Mouse (Mus musculus) CH12.LX (cell line): ENCODE results near the gene Fam168a. TPM values are rescaled to one million over a fixed set of nuclear protein-coding genes. Genes with fewer than 3 reads are reported as not detected.

Experiments
- DNase-seq: peaks from one replicate; pipeline ENCODE4 v3.0.0-alpha.2; 2013; ENCODE audit errors: extremely low read depth
- H3K27ac ChIP-seq: 2 replicates; pipeline ENCODE4 v1.5.1; 2012; ENCODE audit warnings: low read depth, mild to moderate bottlenecking, control low read depth, moderate library complexity; ENCODE audit not compliant: insufficient read depth
- H3K27me3 ChIP-seq: replicated peaks from 2 replicates; pipeline ENCODE3; 2012; ENCODE audit warnings: inconsistent platforms
- H3K36me3 ChIP-seq, 2 experiments: replicated peaks in 1 of 2; 2 replicates each; pipeline versions ENCODE3 to v1.6.1; 2012; ENCODE audit warnings: inconsistent platforms in 1 of 2, low read length in 1 of 2, mild to moderate bottlenecking in 1 of 2, mixed read lengths in 1 of 2, moderate library complexity in 1 of 2; ENCODE audit not compliant: control insufficient read depth in 1 of 2, insufficient read depth in 1 of 2
- H3K4me1 ChIP-seq, 2 experiments: 2 replicates each; pipeline ENCODE4 v1.6.1; 2012; ENCODE audit warnings: inconsistent platforms in 1 of 2, moderate library complexity in 1 of 2; ENCODE audit not compliant: insufficient read depth in 2 of 2, control insufficient read depth in 1 of 2
- H3K4me2 ChIP-seq: 2 replicates; pipeline ENCODE4 v1.6.1; 2012; ENCODE audit warnings: low read depth, mild to moderate bottlenecking, control low read depth; ENCODE audit not compliant: poor library complexity, insufficient read depth, severe bottlenecking
- H3K4me3 ChIP-seq, 3 experiments: fragments of 150-350 bp in 1 of 3; sonication (generic) in 1 of 3; replicated peaks in 1 of 3; 2 replicates each; pipeline versions ENCODE3 to v1.5.1; 2011 to 2012; ENCODE audit warnings: low read depth in 2 of 3, low read length in 2 of 3, mild to moderate bottlenecking in 2 of 3, moderate library complexity in 2 of 3, control low read depth in 1 of 3, improper control_type of control experiment in 1 of 3, inconsistent platforms in 1 of 3, mixed read lengths in 1 of 3; ENCODE audit not compliant: poor library complexity in 1 of 3
- H3K79me2 ChIP-seq: replicated peaks from 2 replicates; pipeline ENCODE4 v1.6.1; 2012; ENCODE audit warnings: mild to moderate bottlenecking, moderate library complexity; ENCODE audit not compliant: control insufficient read depth, poor library complexity, insufficient read depth, severe bottlenecking; ENCODE audit errors: extremely low read depth
- H3K9ac ChIP-seq: 2 replicates; pipeline ENCODE4 v1.6.1; 2012; ENCODE audit warnings: low read depth, mild to moderate bottlenecking, control low read depth, moderate library complexity; ENCODE audit not compliant: insufficient read depth
- H3K9me3 ChIP-seq: replicated peaks from 2 replicates; pipeline ENCODE3; 2012; ENCODE audit warnings: low read length, inconsistent platforms, mixed read lengths
- BHLHE40 ChIP-seq: IDR thresholded peaks from 2 replicates; pipeline ENCODE4 v1.6.1; 2011; ENCODE audit warnings: mild to moderate bottlenecking, low read depth, low read length, improper control_type of control experiment
- CHD2 ChIP-seq: IDR thresholded peaks from 2 replicates; pipeline ENCODE4 v1.6.1; 2011; ENCODE audit warnings: low read length, improper control_type of control experiment
- CTCF ChIP-seq, 2 experiments: IDR thresholded peaks in 1 of 2; conservative IDR thresholded peaks in 1 of 2; 2 replicates each; pipeline ENCODE4 v1.5.1; 2011 to 2012; ENCODE audit warnings: low read depth in 2 of 2, low read length in 2 of 2, improper control_type of control experiment in 1 of 2, inconsistent platforms in 1 of 2, mild to moderate bottlenecking in 1 of 2, moderate library complexity in 1 of 2
- E2F4 ChIP-seq: IDR thresholded peaks from 2 replicates; pipeline ENCODE4 v1.6.1; 2011; ENCODE audit warnings: low read depth, low read length, improper control_type of control experiment; ENCODE audit not compliant: insufficient replicate concordance
- ELF1 ChIP-seq: IDR thresholded peaks from 2 replicates; pipeline ENCODE4 v1.6.1; 2014; ENCODE audit warnings: low read depth, mild to moderate bottlenecking, inconsistent platforms, low read length, improper control_type of control experiment
- EP300 ChIP-seq: IDR thresholded peaks from 2 replicates; pipeline ENCODE4 v1.6.1; 2011; ENCODE audit warnings: low read length, improper control_type of control experiment
- ETS1 ChIP-seq: conservative IDR thresholded peaks from 2 replicates; pipeline ENCODE4 v1.6.1; 2012; ENCODE audit warnings: low read depth, mild to moderate bottlenecking, inconsistent platforms, low read length, improper control_type of control experiment, moderate library complexity
- JUN ChIP-seq: IDR thresholded peaks from 2 replicates; pipeline ENCODE4 v1.6.1; 2011; ENCODE audit warnings: low read depth, mild to moderate bottlenecking, low read length, improper control_type of control experiment, moderate library complexity; ENCODE audit not compliant: insufficient read depth
- JUND ChIP-seq: conservative IDR thresholded peaks from 2 replicates; pipeline ENCODE4 v1.6.1; 2011; ENCODE audit warnings: low read depth, low read length, improper control_type of control experiment
- KAT2A ChIP-seq: IDR thresholded peaks from 2 replicates; pipeline ENCODE4 v1.6.1; 2012; ENCODE audit warnings: low read length, improper control_type of control experiment, inconsistent platforms; ENCODE audit not compliant: insufficient replicate concordance
- MAZ ChIP-seq: IDR thresholded peaks from 2 replicates; pipeline ENCODE4 v1.6.1; 2012; ENCODE audit warnings: low read depth, mild to moderate bottlenecking, inconsistent platforms, low read length, improper control_type of control experiment, moderate library complexity
- MXI1 ChIP-seq: IDR thresholded peaks from 2 replicates; pipeline ENCODE4 v1.6.1; 2011; ENCODE audit warnings: mild to moderate bottlenecking, low read depth, low read length, improper control_type of control experiment
- NRF1 ChIP-seq: IDR thresholded peaks from 2 replicates; pipeline ENCODE4 v1.6.1; 2014; ENCODE audit warnings: low read depth, mild to moderate bottlenecking, inconsistent platforms, low read length, improper control_type of control experiment, moderate library complexity
- PAX5 ChIP-seq: IDR thresholded peaks from 2 replicates; pipeline ENCODE4 v1.6.1; 2012; ENCODE audit warnings: low read length, inconsistent platforms, mixed read lengths
- POLR2AphosphoS2 ChIP-seq: IDR thresholded peaks from 2 replicates; pipeline ENCODE4 v1.6.1; 2011; ENCODE audit warnings: low read depth, low read length, improper control_type of control experiment
- RAD21 ChIP-seq: IDR thresholded peaks from 2 replicates; pipeline ENCODE4 v1.6.1; 2011; ENCODE audit warnings: low read depth, mild to moderate bottlenecking, low read length, improper control_type of control experiment, moderate library complexity
- SIN3A ChIP-seq: IDR thresholded peaks from 2 replicates; pipeline ENCODE4 v1.6.1; 2012; ENCODE audit warnings: low read length, improper control_type of control experiment, inconsistent platforms
- SMC3 ChIP-seq: IDR thresholded peaks from 2 replicates; pipeline ENCODE4 v1.6.1; 2011; ENCODE audit warnings: low read depth, low read length, improper control_type of control experiment
- TBP ChIP-seq: conservative IDR thresholded peaks from 2 replicates; pipeline ENCODE4 v1.6.1; 2011; ENCODE audit warnings: low read depth, low read length, improper control_type of control experiment
- TCF12 ChIP-seq: IDR thresholded peaks from 2 replicates; pipeline ENCODE4 v1.6.1; 2014; ENCODE audit warnings: low read depth, mild to moderate bottlenecking, inconsistent platforms, low read length, improper control_type of control experiment
- UBTF ChIP-seq: IDR thresholded peaks from 2 replicates; pipeline ENCODE4 v1.6.1; 2012; ENCODE audit warnings: low read depth, mild to moderate bottlenecking, inconsistent platforms, low read length, improper control_type of control experiment, moderate library complexity
- USF1 ChIP-seq: IDR thresholded peaks from 2 replicates; pipeline ENCODE4 v1.6.1; 2014; ENCODE audit warnings: low read depth, mild to moderate bottlenecking, inconsistent platforms, low read length, improper control_type of control experiment
- USF2 ChIP-seq: conservative IDR thresholded peaks from 2 replicates; pipeline ENCODE4 v1.6.1; 2011; ENCODE audit warnings: low read depth, low read length, improper control_type of control experiment
- ZC3H11A ChIP-seq: IDR thresholded peaks from 2 replicates; pipeline ENCODE4 v1.6.1; 2012; ENCODE audit warnings: low read depth, mild to moderate bottlenecking, inconsistent platforms, low read length, improper control_type of control experiment
- ZKSCAN1 ChIP-seq: IDR thresholded peaks from 2 replicates; pipeline ENCODE4 v1.6.1; 2012; ENCODE audit warnings: low read depth, inconsistent platforms, low read length, improper control_type of control experiment, borderline replicate concordance
- ZMIZ1 ChIP-seq: IDR thresholded peaks from 2 replicates; pipeline ENCODE4 v1.6.1; 2012; ENCODE audit warnings: low read depth, mild to moderate bottlenecking, inconsistent platforms, low read length, improper control_type of control experiment
- ZNF384 ChIP-seq: IDR thresholded peaks from 2 replicates; pipeline ENCODE4 v1.6.1; 2012; ENCODE audit warnings: low read depth, low read length, improper control_type of control experiment, inconsistent platforms
- dilution Hi-C: fragments of 300-500 bp; cut with MboI; formaldehyde crosslinking; loops from 2 replicates; pipeline ENCODE4 v1.14.3; 2020; ENCODE audit warnings: low sequenced_read_pairs; ENCODE audit not compliant: extremely low pct_unique_long_range_greater_than_20kb, extremely low pct_ligation_motif_present
- in situ Hi-C: fragments of 300-500 bp; cut with MboI; formaldehyde crosslinking; loops from 3 replicates; pipeline ENCODE4 v1.14.3; 2019; ENCODE audit warnings: low sequenced_read_pairs, low pct_ligation_motif_present, low pct_unique_long_range_greater_than_20kb, mixed read lengths
- polyA plus RNA-seq: library from polyadenylated mRNA; unstranded; fragments of >175 nt; gene quantifications from 2 replicates; pipeline ENCODE4 v1.2.1, GENCODE M21; 2012; ENCODE audit warnings: low read depth; ENCODE audit not compliant: insufficient read length
- total RNA-seq, 2 experiments: library from RNA; depleted of rRNA; stranded (reverse); fragments of 300-350 nt in 1 of 2; fragments of >200 nt in 1 of 2; gene quantifications; 2 replicates each; pipeline ENCODE4 v1.2.3; 2012 to 2014

The Fam168a gene
- total and polyA plus RNA-seq, 3 experiments: 4.0 to 15.0 (median 4.9) TPM

DNA sequence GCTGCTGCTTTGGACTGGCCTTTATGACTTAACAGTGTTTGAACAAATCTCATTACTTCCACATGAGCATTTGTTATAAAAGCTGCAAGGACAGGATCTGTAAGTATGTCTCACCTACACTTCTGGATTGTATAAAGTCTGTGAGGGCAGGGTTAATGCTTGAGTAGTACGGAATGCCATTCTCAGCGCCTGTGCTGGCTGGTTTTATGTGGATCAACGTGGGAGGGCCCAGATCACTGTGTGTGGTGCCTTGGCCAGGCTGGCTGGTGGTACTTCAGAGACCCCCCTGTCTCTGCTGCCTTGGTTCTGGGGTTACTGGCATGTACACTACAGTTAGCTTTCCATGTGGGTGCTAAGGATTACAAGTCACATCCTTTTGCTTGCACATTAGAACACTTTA, 61.1 kb downstream of the Fam168a start:
- Histone ChIP-seq H3K9me3 (no peaks in the 10 kb centered on the region), H3K27ac (no peak overlapping the region), H3K27me3 (no peaks in the 10 kb centered on the region), H3K4me3 (no peak overlapping the region), H3K9ac (no peak overlapping the region), H3K4me2 (no peak overlapping the region), H3K36me3 (peaks cover 0 to 2% of the 10 kb centered on the region in 2 experiments), H3K79me2 (no peaks in the 10 kb centered on the region), H3K4me1 (no peaks in the 10 kb centered on the region)
- in situ Hi-C loops: no loop called here
- dilution Hi-C loops: no loop called here
- TF ChIP-seq TBP (no peak), MXI1 (no peak), E2F4 (no peak), SMC3 (no peak), ZNF384 (no peak), MAZ (no peak), KAT2A (no peak), ZC3H11A (no peak), EP300 (no peak), POLR2AphosphoS2 (no peak), ZKSCAN1 (no peak), SIN3A (no peak), USF2 (no peak), ELF1 (no peak), TCF12 (no peak), BHLHE40 (no peak), NRF1 (no peak)
- no peak for DNase-seq

DNA sequence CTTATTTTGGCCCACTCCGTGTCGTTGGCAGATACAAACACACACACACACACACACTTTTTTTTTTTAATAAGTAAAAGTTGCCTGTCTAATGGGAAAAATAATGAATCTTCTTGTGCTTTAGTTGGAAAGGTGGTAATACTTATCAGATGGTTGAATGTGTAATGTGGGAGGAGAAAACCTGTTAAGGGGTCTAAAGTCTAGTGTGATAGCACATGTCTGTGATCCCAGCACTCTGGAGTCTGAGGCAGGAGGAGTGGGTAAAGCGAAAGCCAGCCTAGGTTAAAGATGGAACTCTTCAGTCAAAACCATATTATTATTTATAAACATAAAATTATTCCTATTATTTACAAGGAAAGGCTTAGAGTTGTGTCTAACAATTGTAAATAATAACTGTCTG, 61.6 kb downstream of the Fam168a start:
- dilution Hi-C loops: no loop called here
- no peak overlapping the region for H3K27ac ChIP-seq
- H3K4me3 ChIP-seq: no peak overlapping the region
- no peak for DNase-seq
- H3K4me1 ChIP-seq: no peaks in the 10 kb centered on the region
- H3K79me2 ChIP-seq: no peaks in the 10 kb centered on the region
- peaks cover 0 to 2% of the 10 kb centered on the region in 2 experiments for H3K36me3 ChIP-seq
- TF ChIP-seq MXI1: no peak
- no peak for TF ChIP-seq TCF12
- no peak for TF ChIP-seq UBTF
- no peak for TF ChIP-seq CHD2
- no peak for TF ChIP-seq ZKSCAN1
- TF ChIP-seq SMC3: no peak
- no peak for TF ChIP-seq POLR2AphosphoS2
- TF ChIP-seq USF1: no peak
- no peak for TF ChIP-seq CTCF (conservative IDR thresholded peaks at IDR 0.05 in 1 of 2, IDR thresholded peaks at IDR 0.05 in 1 of 2; ENCODE audit: low read depth in 2 of 2, low read length in 2 of 2)
- no peak for TF ChIP-seq ELF1
- no peak for TF ChIP-seq RAD21
- TF ChIP-seq ZMIZ1: no peak
- no peak for TF ChIP-seq MAZ
- no peak for TF ChIP-seq PAX5
- TF ChIP-seq ETS1: no peak
- no peak for TF ChIP-seq JUN
- TF ChIP-seq JUND: no peak
- H3K27me3 ChIP-seq: no peaks in the 10 kb centered on the region
- no peak overlapping the region for H3K9ac ChIP-seq
- no peak overlapping the region for H3K4me2 ChIP-seq
- in situ Hi-C loops: no loop called here
- no peaks in the 10 kb centered on the region for H3K9me3 ChIP-seq
